Mouse (Mus musculus): ENCODE measurements at regions not wholly inside any gene's neighbourhood (a gene's known extent, or its start where the extent isn't known, plus 50 kb on each side); places are given as distances from the start of the nearest gene placed in this dataset.

GRCm38 (mm10) chr13:72691783-72692729 lies 63.4 kb downstream of the Irx2 start:
- TF ChIP-seq CTCF (IDR thresholded peaks at IDR 0.05; ENCODE audit: borderline replicate concordance, insufficient read depth, low read length) = no peak
- TF ChIP-seq POLR2A (IDR thresholded peaks at IDR 0.05; ENCODE audit: low read depth, low read length) = no peak
- Histone ChIP-seq H3K27ac (ENCODE audit: insufficient read depth, low read length) (no peak overlapping the region), H3K4me3 (ENCODE audit: insufficient read depth, low read length) (no peak overlapping the region), H3K4me1 (ENCODE audit: control insufficient read depth, insufficient read depth, low read length) (no peaks in the 10 kb centered on the region)

GRCm38 (mm10) chr13:72707469-72707868 lies 78.8 kb downstream of the Irx2 start:
- peaks cover 3% of the 10 kb centered on the region; the same call in 1 of the 2 replicates for H3K4me1 ChIP-seq (ENCODE audit: control insufficient read depth, insufficient read depth, low read length)
- no peak overlapping the region for H3K27ac ChIP-seq (ENCODE audit: insufficient read depth, low read length)
- TF ChIP-seq POLR2A (IDR thresholded peaks at IDR 0.05; ENCODE audit: low read depth, low read length) (no peak), CTCF (IDR thresholded peaks at IDR 0.05; ENCODE audit: borderline replicate concordance, insufficient read depth, low read length) (no peak)
- H3K4me3 ChIP-seq (ENCODE audit: insufficient read depth, low read length) = no peak overlapping the region

GRCm38 (mm10) chr13:72708728-72709127 lies 80.1 kb downstream of the Irx2 start:
- H3K4me1 ChIP-seq (ENCODE audit: control insufficient read depth, insufficient read depth, low read length) = peaks cover 3% of the 10 kb centered on the region; the same call in 1 of the 2 replicates
- no peak for TF ChIP-seq CTCF (IDR thresholded peaks at IDR 0.05; ENCODE audit: borderline replicate concordance, insufficient read depth, low read length)
- no peak for TF ChIP-seq POLR2A (IDR thresholded peaks at IDR 0.05; ENCODE audit: low read depth, low read length)
- H3K4me3 ChIP-seq (ENCODE audit: insufficient read depth, low read length) = no peak overlapping the region

GRCm38 (mm10) chr13:72710051-72710450 lies 81.4 kb downstream of the Irx2 start:
- no peak overlapping the region for H3K4me3 ChIP-seq (ENCODE audit: insufficient read depth, low read length)
- no peak overlapping the region for H3K27ac ChIP-seq (ENCODE audit: insufficient read depth, low read length)
- TF ChIP-seq POLR2A (IDR thresholded peaks at IDR 0.05; ENCODE audit: low read depth, low read length) = no peak
- no peak for TF ChIP-seq CTCF (IDR thresholded peaks at IDR 0.05; ENCODE audit: borderline replicate concordance, insufficient read depth, low read length)
- peaks cover 6% of the 10 kb centered on the region; the same call in 1 of the 2 replicates for H3K4me1 ChIP-seq (ENCODE audit: control insufficient read depth, insufficient read depth, low read length)

More at GRCm38 (mm10) chr13:72708728-72709127, 80.1 kb downstream of the Irx2 start:
- no peak overlapping the region for H3K27ac ChIP-seq (ENCODE audit: insufficient read depth, low read length)

GRCm38 (mm10) chr13:72711136-72711535 lies 82.5 kb downstream of the Irx2 start:
- H3K27ac ChIP-seq (ENCODE audit: insufficient read depth, low read length) = no peak overlapping the region
- H3K4me1 ChIP-seq (ENCODE audit: control insufficient read depth, insufficient read depth, low read length) = peaks cover 6% of the 10 kb centered on the region; the same call in 1 of the 2 replicates
- TF ChIP-seq CTCF (IDR thresholded peaks at IDR 0.05; ENCODE audit: borderline replicate concordance, insufficient read depth, low read length) = no peak
- no peak for TF ChIP-seq POLR2A (IDR thresholded peaks at IDR 0.05; ENCODE audit: low read depth, low read length)
- H3K4me3 ChIP-seq (ENCODE audit: insufficient read depth, low read length) = no peak overlapping the region

- H3K27ac ChIP-seq (ENCODE audit: insufficient read depth, low read length) = no peak overlapping the region
- no peak overlapping the region for H3K4me3 ChIP-seq (ENCODE audit: insufficient read depth, low read length)
- peaks cover 6% of the 10 kb centered on the region; the same call in 1 of the 2 replicates for H3K4me1 ChIP-seq (ENCODE audit: control insufficient read depth, insufficient read depth, low read length)
- TF ChIP-seq CTCF (IDR thresholded peaks at IDR 0.05; ENCODE audit: borderline replicate concordance, insufficient read depth, low read length) = no peak
- TF ChIP-seq POLR2A (IDR thresholded peaks at IDR 0.05; ENCODE audit: low read depth, low read length) = no peak
Measured at GRCm38 (mm10) chr13:72711842-72712330, 83.3 kb downstream of the Irx2 start.

- TF ChIP-seq CTCF (IDR thresholded peaks at IDR 0.05; ENCODE audit: borderline replicate concordance, insufficient read depth, low read length) (no peak), POLR2A (IDR thresholded peaks at IDR 0.05; ENCODE audit: low read depth, low read length) (no peak)
- Histone ChIP-seq H3K27ac (ENCODE audit: insufficient read depth, low read length) (no peak overlapping the region), H3K4me1 (ENCODE audit: control insufficient read depth, insufficient read depth, low read length) (peaks cover 5% of the 10 kb centered on the region; the same call in 1 of the 2 replicates), H3K4me3 (ENCODE audit: insufficient read depth, low read length) (no peak overlapping the region)
Measured at GRCm38 (mm10) chr13:72714793-72715192, 86.2 kb downstream of the Irx2 start.

- Histone ChIP-seq H3K4me3 (ENCODE audit: insufficient read depth, low read length) (no peak overlapping the region), H3K4me1 (ENCODE audit: control insufficient read depth, insufficient read depth, low read length) (peaks cover 3% of the 10 kb centered on the region; the same call in 1 of the 2 replicates), H3K27ac (ENCODE audit: insufficient read depth, low read length) (no peak overlapping the region)
- TF ChIP-seq CTCF (IDR thresholded peaks at IDR 0.05; ENCODE audit: borderline replicate concordance, insufficient read depth, low read length) (no peak), POLR2A (IDR thresholded peaks at IDR 0.05; ENCODE audit: low read depth, low read length) (no peak)
Measured at GRCm38 (mm10) chr13:72715959-72716680, 87.5 kb downstream of the Irx2 start.

- TF ChIP-seq POLR2A (IDR thresholded peaks at IDR 0.05; ENCODE audit: low read depth, low read length) = no peak
- no peak for TF ChIP-seq CTCF (IDR thresholded peaks at IDR 0.05; ENCODE audit: borderline replicate concordance, insufficient read depth, low read length)
- Histone ChIP-seq H3K4me1 (ENCODE audit: control insufficient read depth, insufficient read depth, low read length) (no peaks in the 10 kb centered on the region), H3K4me3 (ENCODE audit: insufficient read depth, low read length) (no peak overlapping the region), H3K27ac (ENCODE audit: insufficient read depth, low read length) (no peak overlapping the region)
Measured at GRCm38 (mm10) chr13:72727126-72727525, 98.5 kb downstream of the Irx2 start.
